Mouse (Mus musculus) embryo, embryonic 10 days (tissue): ENCODE data around the gene Olfr1039.
"Not testable (repeated sequence)": the region's sequence is repeated elsewhere in the genome, so short reads cannot be mapped to it uniquely, and the experiment has no call there.

ENCODE experiments used
- DNase-seq: peaks from one replicate; pipeline ENCODE4 v3.0.0-alpha.2; 2015; ENCODE audit warnings: low spot score

Gene Olfr1039

DNA sequence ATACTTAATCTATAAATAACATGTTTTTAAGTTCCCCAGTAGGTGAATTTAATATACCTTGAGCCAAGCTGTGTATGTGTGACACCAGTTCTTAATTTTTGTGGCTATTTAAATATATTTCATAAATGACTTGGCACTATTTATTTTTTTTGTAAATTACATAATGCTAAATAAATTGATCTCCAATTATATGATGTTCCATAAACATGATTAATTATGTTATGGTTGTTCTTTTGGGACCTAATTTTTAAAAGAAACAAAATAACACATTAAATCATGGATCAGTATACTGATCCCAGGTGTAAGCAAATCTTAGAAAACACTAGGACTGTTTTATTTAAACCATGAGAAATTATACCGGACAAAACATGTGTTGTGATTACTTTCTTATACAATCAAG, at the start of gene Olfr1039:
Olfr1039 (minus strand) TSS at position 101 of the 400 bp plus-strand sequence.
- no peak for DNase-seq

DNA sequence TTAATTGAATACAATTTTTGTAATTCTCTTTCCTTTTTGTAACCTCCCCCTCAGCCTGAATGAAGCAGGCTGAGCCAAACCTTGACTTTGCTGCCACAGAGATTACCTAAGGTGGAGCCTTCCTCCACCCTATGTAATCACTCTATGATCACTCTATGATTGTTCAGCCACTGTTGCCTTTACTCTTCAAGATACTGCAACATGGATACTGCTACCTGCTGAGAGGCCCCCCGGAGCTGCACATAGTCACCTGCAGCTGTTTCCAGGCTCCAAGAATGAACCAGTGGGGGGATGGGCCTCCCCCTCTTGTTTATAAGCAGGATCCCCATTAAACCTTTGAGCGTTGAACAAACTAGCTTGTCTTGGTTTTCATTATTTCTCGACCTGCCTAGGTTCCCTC, 44.2 kb upstream of the Olfr1039 start:
- no peak for DNase-seq

DNA sequence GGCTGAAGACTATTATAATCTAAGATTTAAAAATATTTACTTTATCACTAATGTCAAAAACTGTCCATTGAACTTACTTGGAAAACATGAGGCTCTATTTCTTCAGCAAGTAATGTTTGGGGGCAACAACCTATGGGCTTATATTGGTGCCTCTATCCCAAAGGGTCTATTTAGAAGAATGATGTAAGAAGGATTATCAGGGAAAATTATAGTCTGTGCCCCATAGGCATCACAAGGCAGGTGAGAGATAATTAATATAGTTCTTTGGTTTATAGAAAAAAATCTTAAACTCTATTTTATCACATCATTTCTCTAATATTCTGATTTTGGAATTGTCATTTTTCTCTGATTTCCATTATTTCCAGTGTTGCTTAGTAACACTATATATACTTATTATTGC, 42.0 kb upstream of the Olfr1039 start, which contains the start of gene Olfr1044:
Olfr1044 (minus strand) TSS at position 101 of the 400 bp plus-strand sequence.
- DNase-seq = no peak

DNA sequence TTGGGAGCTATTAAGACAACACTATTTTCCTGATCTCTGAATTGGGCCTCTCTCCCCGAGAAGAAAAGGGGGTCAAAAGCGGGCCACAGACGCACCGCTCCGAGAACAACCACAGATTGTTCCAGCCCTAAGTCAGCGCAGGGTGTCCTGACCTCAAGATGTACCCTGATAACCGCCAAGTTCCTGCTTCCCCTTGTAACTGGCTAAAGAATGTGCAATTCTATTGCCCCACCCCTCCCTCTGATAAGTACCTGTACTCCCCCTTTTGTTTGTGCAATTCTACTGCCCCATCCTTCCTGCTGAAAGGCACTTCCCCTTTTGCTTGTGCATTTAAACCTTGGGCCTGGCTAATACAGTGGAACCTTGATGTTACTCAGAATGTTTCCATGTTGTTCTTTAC, 39.7 kb upstream of the Olfr1039 start:
- DNase-seq = not testable (repeated sequence)

DNA sequence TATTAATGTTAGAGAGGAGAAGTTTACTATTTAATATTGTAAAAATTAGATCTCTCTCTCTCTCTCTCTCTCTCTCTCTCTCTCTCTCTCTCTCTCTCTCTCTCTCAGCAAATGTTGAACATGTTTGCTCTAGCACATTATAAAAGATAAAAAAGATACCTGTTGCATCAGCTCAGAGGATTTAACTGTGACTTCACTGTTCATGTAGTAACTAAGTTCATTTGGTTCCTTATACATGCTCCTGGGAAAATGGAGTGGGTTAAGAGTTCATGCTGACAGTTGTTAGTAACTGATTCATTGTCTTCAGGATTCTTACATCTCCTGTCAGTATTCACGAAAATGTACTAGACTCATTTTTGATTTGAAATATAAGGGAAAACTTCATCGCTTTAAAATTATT, 31.7 kb upstream of the Olfr1039 start, which contains the start of gene Olfr1043:
Olfr1043 (minus strand) TSS at position 101 of the 400 bp plus-strand sequence.
- DNase-seq = no peak

DNA sequence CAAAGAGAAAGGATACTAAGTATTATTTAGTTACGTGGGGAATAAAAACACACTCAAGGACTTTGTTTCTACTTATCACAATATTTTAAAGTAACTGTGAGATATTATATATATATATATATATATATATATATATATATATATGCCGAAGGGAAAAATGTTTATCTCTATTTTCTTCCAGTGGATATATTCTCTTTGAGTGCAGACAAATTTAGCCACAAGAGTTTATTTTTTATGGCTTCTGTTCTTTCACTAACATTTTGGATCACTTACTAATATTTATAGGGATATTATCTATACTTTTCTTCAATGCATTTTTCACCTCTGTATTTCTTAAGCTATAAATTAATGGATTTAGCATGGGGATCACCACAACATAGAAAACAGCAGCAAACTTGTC, 26.0 kb upstream of the Olfr1039 start, which contains the start of gene Olfr1042:
Olfr1042 (minus strand) TSS at position 101 of the 400 bp plus-strand sequence.
- DNase-seq = no peak

DNA sequence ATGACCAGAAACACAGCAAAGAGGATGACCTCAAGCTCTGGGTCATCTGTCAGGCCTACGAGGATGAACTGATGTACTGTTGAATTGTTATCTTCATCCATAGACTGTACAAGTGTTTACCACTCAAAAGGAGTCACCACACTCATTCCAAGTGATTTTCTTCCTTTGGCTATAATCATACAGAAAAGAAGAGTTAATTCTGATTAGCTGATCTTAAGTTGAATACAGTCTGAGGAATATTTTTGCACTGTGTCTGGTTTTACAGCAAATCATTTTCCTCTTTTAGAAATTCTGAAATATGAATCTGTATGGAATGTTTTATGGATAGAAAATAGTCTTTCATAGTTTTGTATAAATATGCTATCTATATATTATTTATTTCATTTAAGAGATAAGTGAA, 10.9 kb upstream of the Olfr1039 start, which contains the start of gene Olfr1040:
Olfr1040 (minus strand) TSS at position 101 of the 400 bp plus-strand sequence.
- DNase-seq = no peak

DNA sequence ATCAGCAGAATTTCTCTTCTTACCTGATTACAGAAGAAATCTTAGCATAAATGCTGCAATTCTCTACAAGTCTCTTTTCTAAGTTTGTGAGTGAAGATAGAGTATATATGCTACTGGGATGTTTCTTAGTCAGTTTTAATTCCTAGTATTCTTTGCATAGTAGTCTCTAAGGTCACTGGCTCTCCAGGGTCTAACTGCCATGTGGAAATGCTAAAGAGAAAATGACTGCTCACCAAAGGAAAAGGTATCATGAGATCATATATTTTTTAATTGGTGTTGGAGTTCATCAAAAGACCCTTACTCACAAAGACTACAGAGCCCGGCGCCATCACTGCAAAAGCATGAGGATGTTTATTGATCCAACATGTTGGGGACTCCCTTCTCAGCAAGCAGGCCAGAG, 48.4 kb downstream of the Olfr1039 start, which contains the start of gene Olfr1037:
Olfr1037 (minus strand) TSS at position 101 of the 400 bp plus-strand sequence.
- DNase-seq = no peak

DNA sequence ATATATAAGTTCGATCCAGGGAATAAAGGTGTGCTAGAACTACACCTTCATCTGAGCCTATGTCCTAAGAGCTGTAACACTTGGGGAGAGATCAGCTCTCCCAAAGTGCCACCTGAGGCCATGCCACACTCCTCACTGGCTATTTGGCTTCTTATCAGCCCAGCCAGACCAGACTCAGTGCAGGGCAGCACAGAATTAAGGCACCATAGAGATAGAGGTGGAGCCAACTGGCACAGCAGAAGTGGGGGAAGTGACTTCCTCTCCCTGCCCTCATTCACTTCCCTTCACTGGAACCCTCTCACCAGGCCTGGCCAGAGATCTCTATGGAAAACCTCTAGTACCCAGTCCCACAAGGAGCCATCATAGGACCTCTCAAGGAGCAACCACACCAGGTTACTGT, 55.2 kb downstream of the Olfr1039 start:
- DNase-seq = not testable (repeated sequence)
